Mouse (Mus musculus) heart, embryonic 10.5 days (tissue): ENCODE data around the gene Rec8. TPM values are rescaled to one million over a fixed set of nuclear protein-coding genes. Genes with fewer than 3 reads are reported as not detected.

Experiments used
- DNase-seq: peaks from one replicate; pipeline ENCODE4 v3.0.0-alpha.2; 2017; ENCODE audit warnings: low spot score
- H3K27ac ChIP-seq: fragments of 300-500 bp; sonication (generic); 2 replicates; pipeline ENCODE4 v1.5.1; 2016; ENCODE audit warnings: mild to moderate bottlenecking
- H3K27me3 ChIP-seq: fragments of 300-500 bp; sonication (generic); 2 replicates; pipeline ENCODE4 v1.6.1; 2016; ENCODE audit warnings: mild to moderate bottlenecking; ENCODE audit not compliant: poor library complexity, insufficient read depth, severe bottlenecking
- H3K36me3 ChIP-seq: fragments of 300-500 bp; sonication (generic); 2 replicates; pipeline ENCODE4 v1.6.1; 2016; ENCODE audit warnings: mild to moderate bottlenecking, moderate library complexity
- H3K4me1 ChIP-seq: fragments of 300-500 bp; sonication (generic); 2 replicates; pipeline ENCODE4 v1.6.1; 2016; ENCODE audit warnings: mild to moderate bottlenecking
- H3K4me3 ChIP-seq: fragments of 300-500 bp; sonication (generic); 2 replicates; pipeline ENCODE4 v1.5.1; 2016; ENCODE audit warnings: mild to moderate bottlenecking, moderate library complexity
- H3K9me3 ChIP-seq: fragments of 300-500 bp; sonication (generic); 2 replicates; pipeline ENCODE4 v1.6.1; 2016; ENCODE audit warnings: mild to moderate bottlenecking, moderate library complexity
- WGBS: fragments of 180-500 bp; shearing (Covaris S2); methylation state at CpG from one replicate; pipeline ENCODE4 v1.1.7; 2016; 5-methylcytosine and 5-hydroxymethylcytosine counted together
- polyA plus RNA-seq: library from polyadenylated mRNA; unstranded; fragments of >200 nt; fragmentation: Nextera tagmentation; extraction: Ambion mirVana; gene quantifications from 2 replicates; pipeline ENCODE4 v1.2.1, GENCODE M21; 2016

The Rec8 gene
- polyA plus RNA-seq, 1 experiment from 2014 or later = 13.7 TPM

DNA sequence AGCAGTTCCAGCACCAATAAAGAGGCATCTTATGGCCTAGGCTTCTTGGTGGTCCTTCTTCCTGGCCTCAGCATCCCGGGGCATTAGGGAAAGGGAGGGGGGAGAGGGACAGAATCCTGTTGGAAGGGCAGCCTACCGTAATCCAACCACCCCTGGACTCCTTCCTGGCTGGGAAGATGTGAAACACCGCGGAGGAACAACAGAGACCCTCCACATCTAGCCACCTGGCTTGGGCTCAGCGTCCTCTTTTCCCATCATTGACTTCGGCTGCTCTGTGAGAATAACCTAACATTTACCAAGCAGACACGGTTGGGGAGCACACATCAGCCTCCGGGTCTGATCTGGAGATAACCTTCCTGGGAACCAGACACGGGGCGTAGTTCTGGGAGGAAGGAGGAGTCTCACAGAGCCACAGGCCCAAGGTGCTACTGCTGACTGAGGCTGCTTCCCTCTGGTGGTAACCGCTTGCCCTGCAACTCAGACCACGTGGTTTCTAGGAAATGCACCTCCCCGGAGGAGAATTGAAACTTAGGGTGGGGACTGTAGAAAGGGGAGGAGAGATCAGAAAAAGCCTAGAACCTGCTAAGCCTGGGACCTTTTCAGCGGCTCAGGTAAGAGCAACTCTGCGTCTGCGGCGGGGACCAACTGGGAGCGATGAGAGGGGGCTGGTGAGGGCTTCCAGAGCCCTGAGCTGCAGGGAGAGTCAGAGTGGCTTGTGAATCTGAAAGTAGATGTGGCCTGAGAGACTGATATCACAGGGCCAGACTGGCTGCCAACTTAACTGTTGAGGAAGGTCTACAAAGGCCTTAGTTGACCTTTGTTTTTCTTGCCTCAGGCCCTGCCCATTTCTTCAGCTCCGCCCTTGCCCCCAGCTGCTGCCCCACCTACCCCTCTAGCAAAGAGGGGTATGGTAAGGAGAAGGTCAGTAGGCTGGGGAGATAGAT, 13.9 kb upstream of the Rec8 start:
- H3K9me3 ChIP-seq = no peaks in the 10 kb centered on the region
- H3K4me3 ChIP-seq = peak overlapping the region; percentile 57
- H3K27me3 ChIP-seq = no peaks in the 10 kb centered on the region
- peak overlapping the region; percentile 89 for H3K27ac ChIP-seq
- H3K4me1 ChIP-seq = peaks cover 20% of the 10 kb centered on the region
- peaks cover 86% of the 10 kb centered on the region for H3K36me3 ChIP-seq
- WGBS = 20% methylated on average over 19 of the region's 19 CpGs
- peak; percentile 96 for DNase-seq

- Histone ChIP-seq H3K4me1 (peaks cover 20% of the 10 kb centered on the region), H3K36me3 (peaks cover 86% of the 10 kb centered on the region), H3K4me3 (peak overlapping the region; percentile 57; the same call in 1 of the 2 replicates), H3K27me3 (no peaks in the 10 kb centered on the region), H3K27ac (no peak overlapping the region), H3K9me3 (no peaks in the 10 kb centered on the region)
- WGBS = 93% methylated on average over 11 of the region's 11 CpGs
- DNase-seq = no peak
Measured at GRCm38 (mm10) chr14:55604823-55605222, 13.0 kb upstream of the Rec8 start.

- 71% methylated on average over 16 of the region's 16 CpGs for whole genome bisulfite sequencing
- no peak for DNase-seq
- H3K4me1 ChIP-seq = peaks cover 20% of the 10 kb centered on the region
- H3K27me3 ChIP-seq = no peaks in the 10 kb centered on the region
- no peaks in the 10 kb centered on the region for H3K9me3 ChIP-seq
- no peak overlapping the region for H3K4me3 ChIP-seq
- H3K36me3 ChIP-seq = peaks cover 81% of the 10 kb centered on the region
- no peak overlapping the region for H3K27ac ChIP-seq
Measured at GRCm38 (mm10) chr14:55605743-55606459, 11.9 kb upstream of the Rec8 start.

- 92% methylated on average over 6 of the region's 6 CpGs for WGBS
- no peak overlapping the region for H3K27ac ChIP-seq
- H3K36me3 ChIP-seq = peaks cover 58% of the 10 kb centered on the region
- no peak overlapping the region for H3K4me3 ChIP-seq
- no peak for DNase-seq
- peaks cover 21% of the 10 kb centered on the region for H3K4me1 ChIP-seq
- H3K9me3 ChIP-seq = no peaks in the 10 kb centered on the region
- no peaks in the 10 kb centered on the region for H3K27me3 ChIP-seq
Measured at GRCm38 (mm10) chr14:55608339-55608738, 9.5 kb upstream of the Rec8 start.

DNA sequence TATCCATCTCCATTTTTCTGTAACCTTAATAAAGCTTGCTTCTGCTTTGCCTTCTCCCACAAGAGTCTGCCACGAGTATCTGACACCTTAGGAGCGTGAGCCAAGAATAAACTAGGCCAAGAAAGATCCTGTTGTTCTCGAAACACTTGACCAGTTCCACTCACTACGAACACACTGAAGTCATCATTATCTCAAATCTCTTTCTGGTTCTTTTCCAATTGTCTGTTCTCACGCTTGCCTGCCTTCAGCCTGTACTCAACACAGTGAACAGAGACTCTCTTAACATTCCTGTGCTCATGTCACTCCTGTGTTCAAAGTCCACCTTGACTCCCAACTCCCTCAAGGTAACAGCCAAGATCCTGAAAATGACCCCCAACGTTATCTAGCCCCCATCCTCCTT, 4.5 kb upstream of the Rec8 start:
- no peak for DNase-seq
- WGBS = 37% methylated on average over 6 of the region's 6 CpGs
- Histone ChIP-seq H3K27ac (no peak overlapping the region), H3K4me1 (peaks cover 24% of the 10 kb centered on the region), H3K36me3 (peaks cover 22% of the 10 kb centered on the region), H3K27me3 (no peaks in the 10 kb centered on the region), H3K9me3 (no peaks in the 10 kb centered on the region), H3K4me3 (no peak overlapping the region)

- H3K4me3 ChIP-seq = no peak overlapping the region
- no peak for DNase-seq
- no peaks in the 10 kb centered on the region for H3K9me3 ChIP-seq
- no peak overlapping the region for H3K27ac ChIP-seq
- WGBS = 64% methylated on average over 7 of the region's 7 CpGs
- H3K27me3 ChIP-seq = peaks cover 3% of the 10 kb centered on the region; the same call in 1 of the 2 replicates
- peaks cover 9% of the 10 kb centered on the region for H3K36me3 ChIP-seq
- peaks cover 32% of the 10 kb centered on the region for H3K4me1 ChIP-seq
Measured at GRCm38 (mm10) chr14:55614565-55615178, 3.2 kb upstream of the Rec8 start.

- Histone ChIP-seq H3K27me3 (peaks cover 3% of the 10 kb centered on the region; the same call in 1 of the 2 replicates), H3K4me3 (no peak overlapping the region), H3K9me3 (no peaks in the 10 kb centered on the region), H3K36me3 (0 out of 2 replicates have a peak, but pooled peaks cover 2% of the 10 kb centered on the region), H3K27ac (no peak overlapping the region), H3K4me1 (peaks cover 32% of the 10 kb centered on the region)
- no peak for DNase-seq
- 50% methylated on average over 2 of the region's 2 CpGs for WGBS
Measured at GRCm38 (mm10) chr14:55615876-55616275, 2.0 kb upstream of the Rec8 start.

DNA sequence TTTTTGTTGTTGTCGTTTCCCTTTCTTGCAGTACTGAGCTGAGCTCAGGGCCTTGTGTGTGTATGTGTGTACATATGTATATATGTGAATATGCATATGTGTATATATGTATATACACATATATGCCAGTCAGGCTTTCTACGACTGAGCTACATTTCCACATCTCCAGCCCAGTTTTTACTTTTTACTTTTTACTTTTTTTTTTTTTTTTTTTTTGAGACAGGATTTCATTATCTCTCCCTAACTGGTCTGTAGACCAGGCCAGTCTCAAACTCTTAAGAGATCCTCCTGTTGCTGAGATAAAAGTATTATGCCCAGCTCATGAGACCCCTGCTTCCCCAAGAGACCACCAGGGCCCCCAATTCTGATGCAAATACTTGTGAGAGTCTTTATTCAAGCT, 993 bp upstream of the Rec8 start:
- Histone ChIP-seq H3K4me3 (no peak overlapping the region), H3K4me1 (peaks cover 32% of the 10 kb centered on the region), H3K9me3 (no peaks in the 10 kb centered on the region), H3K27me3 (peaks cover 3% of the 10 kb centered on the region; the same call in 1 of the 2 replicates), H3K27ac (peak overlapping the region; percentile 73; the same call in 1 of the 2 replicates), H3K36me3 (no peaks in the 10 kb centered on the region)
- 83% methylated on average over 2 of the region's 2 CpGs for WGBS
- no peak for DNase-seq

DNA sequence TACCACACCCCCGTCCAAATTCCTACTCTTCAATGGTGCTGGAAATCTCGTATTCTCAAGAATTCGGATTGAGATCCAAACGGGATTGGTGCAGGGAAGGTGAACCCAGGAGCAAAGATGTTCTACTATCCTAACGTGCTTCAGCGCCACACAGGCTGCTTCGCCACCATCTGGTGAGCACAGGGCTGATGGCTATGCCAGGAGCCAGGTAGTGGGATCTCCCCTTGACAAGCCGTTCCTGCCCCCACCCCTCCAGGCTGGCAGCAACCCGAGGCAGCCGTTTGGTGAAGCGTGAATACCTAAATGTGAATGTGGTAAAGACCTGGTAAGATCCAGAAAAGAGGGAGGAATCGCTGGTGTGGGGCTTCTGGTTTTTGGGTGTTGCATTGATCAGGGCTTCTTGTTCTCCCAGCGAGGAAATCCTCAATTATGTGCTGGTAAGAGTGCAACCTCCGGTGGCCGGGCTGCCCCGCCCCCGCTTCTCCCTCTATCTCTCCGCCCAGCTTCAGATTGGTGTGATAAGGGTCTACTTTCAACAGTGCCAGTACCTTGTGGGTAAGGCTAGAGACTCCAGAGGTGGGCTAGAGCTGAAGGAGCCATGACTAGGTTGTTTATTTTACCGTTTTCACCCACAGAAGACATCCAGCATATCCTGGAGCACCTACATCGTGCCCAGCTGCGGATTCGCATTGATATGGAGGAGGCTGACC, 804 bp downstream of the Rec8 start:
- H3K27ac ChIP-seq = peak overlapping the region; percentile 73
- DNase-seq = no peak
- peak overlapping the region; percentile 45 for H3K4me3 ChIP-seq
- H3K36me3 ChIP-seq = peaks cover 5% of the 10 kb centered on the region; the same call in 1 of the 2 replicates
- peaks cover 25% of the 10 kb centered on the region for H3K4me1 ChIP-seq
- WGBS = 27% methylated on average over 22 of the region's 22 CpGs
- H3K27me3 ChIP-seq = peaks cover 3% of the 10 kb centered on the region; the same call in 1 of the 2 replicates
- no peaks in the 10 kb centered on the region for H3K9me3 ChIP-seq

- no peaks in the 10 kb centered on the region for H3K9me3 ChIP-seq
- no peak overlapping the region for H3K4me3 ChIP-seq
- WGBS = 87% methylated on average over 27 of the region's 27 CpGs
- H3K4me1 ChIP-seq = peaks cover 6% of the 10 kb centered on the region; the same call in 1 of the 2 replicates
- no peak overlapping the region for H3K27ac ChIP-seq
- H3K36me3 ChIP-seq = peaks cover 100% of the 10 kb centered on the region
- no peaks in the 10 kb centered on the region for H3K27me3 ChIP-seq
- DNase-seq = no peak
Measured at GRCm38 (mm10) chr14:55628077-55628827, 10.4 kb downstream of the Rec8 start.

DNA sequence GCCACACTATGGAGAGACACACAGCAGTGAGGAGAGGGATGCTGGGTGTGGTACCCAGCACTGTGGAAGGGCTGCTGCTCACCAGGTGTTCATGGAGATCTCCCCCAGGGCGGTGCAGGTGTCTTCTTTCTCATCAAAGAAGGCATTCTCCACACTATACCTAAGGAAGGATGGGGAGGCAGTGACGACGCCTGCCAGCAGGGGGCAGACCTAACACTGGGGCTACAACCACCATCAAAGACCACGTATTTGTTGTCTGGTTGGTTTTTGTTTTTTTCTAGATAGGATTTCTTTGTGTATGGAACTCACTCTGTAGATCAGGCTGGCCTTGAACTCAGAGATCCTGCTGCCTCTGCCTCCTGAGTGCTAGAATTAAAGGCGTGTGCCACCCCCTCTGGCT, 11.5 kb downstream of the Rec8 start:
- 54% methylated on average over 5 of the region's 5 CpGs for WGBS
- DNase-seq = no peak
- peaks cover 100% of the 10 kb centered on the region for H3K36me3 ChIP-seq

More for the DNA sequence above, 11.5 kb downstream of the Rec8 start:
- Histone ChIP-seq H3K27me3 (no peaks in the 10 kb centered on the region), H3K4me3 (no peak overlapping the region), H3K9me3 (no peaks in the 10 kb centered on the region), H3K4me1 (peaks cover 6% of the 10 kb centered on the region), H3K27ac (no peak overlapping the region)
